Mouse (Mus musculus): Measurements from ENCODE around the gene Thsd7a. TPM values are rescaled to one million over a fixed set of nuclear protein-coding genes. Genes with fewer than 3 reads are reported as not detected.
A peak's percentile ranks its signal among the peaks of the same experiment; 100 is the strongest.

The Thsd7a gene
- polyA plus RNA-seq (2015; fragmentation: Nextera tagmentation; extraction: Ambion mirVana) = 2.0 and 2.4 TPM in 2 replicates

DNA sequence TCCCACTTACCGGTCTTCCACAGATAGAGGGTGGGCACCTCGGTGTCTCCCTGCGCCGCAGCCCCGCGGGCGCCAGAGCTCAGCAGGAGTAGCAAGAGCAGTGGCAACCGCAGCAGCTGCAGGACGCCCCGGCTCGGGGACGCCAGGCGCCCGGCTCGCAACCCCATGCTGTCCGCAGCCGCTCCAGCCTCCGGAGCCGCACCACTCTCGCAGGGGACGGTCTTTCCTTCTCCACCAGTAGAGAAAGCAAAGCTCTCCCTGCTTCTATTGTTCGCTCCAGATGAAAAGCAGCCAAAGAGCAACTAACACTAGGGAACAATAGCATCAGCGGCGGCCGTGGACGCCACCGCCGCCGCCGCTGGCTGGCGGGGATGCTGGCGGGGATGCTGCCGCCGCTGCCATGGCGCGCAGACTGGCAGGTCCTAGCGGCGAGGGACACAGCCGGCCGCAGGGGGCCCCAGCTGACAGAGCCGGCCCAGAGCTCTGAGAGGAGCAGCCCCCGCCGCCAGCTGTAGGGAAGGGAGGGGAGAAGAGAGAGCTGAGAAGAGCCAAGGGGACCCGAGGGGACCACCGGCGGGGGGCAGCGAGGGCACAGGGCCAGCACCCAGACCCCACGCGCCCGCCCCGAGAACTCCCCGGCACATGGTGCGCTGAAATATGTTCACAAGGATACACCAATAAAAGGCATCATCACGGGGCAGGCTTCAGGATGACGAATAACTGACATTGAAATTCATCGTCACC lies at the start of gene Thsd7a:
TSS of gene Thsd7a (minus strand) at position 624 of the 744 bp plus-strand sequence.
- Histone ChIP-seq H3K4me3 (replicated peaks; ENCODE audit: low read length) (peak within 1 kb of the TSS; percentile 69), H3K9me3 (replicated peaks; ENCODE audit: control insufficient read depth, low read length) (no peaks in the 10 kb centered on the region), H3K36me3 (ENCODE audit: control insufficient read depth, insufficient read depth, low read length) (no peaks in the 10 kb centered on the region), H3K27ac (ENCODE audit: low read length) (peak within 1 kb of the TSS; percentile 46), H3K4me1 (ENCODE audit: control insufficient read depth, insufficient read depth, low read length) (peaks cover 6% of the 10 kb centered on the region; the same call in 1 of the 2 replicates), H3K4me2 (ENCODE audit: low read depth, low read length) (peak within 1 kb of the TSS; percentile 81), H3K9ac (ENCODE audit: low read length) (peak within 1 kb of the TSS; percentile 72), H3K27me3 (ENCODE audit: control insufficient read depth, insufficient read depth, low read length) (no peaks in the 10 kb centered on the region)
- ATAC-seq (ENCODE audit: insufficient read depth, low FRiP score) = peak; percentile 79
- WGBS = under 1% methylated on average over 56 of the region's 56 CpGs

DNA sequence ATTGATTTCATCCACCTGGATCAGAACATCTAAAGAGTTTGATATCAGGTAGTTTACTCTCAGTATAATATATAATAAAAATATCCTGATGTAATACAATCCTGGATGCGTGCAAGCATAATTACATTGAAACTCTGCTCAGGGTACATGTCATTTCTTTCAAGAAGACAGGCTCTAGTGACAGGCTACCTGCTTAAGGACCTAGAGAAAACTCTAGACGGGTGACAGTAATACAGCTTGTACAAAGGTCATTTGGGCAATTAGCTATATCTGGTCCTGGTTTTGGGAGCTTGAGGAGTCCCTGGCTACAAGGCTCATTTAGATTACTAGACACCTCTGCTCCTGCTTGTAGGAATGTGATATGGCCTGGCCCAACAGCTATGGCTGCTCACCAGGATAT lies 37.9 kb upstream of the Thsd7a start:
- H3K9me3 ChIP-seq (replicated peaks; ENCODE audit: control insufficient read depth, low read length) = no peaks in the 10 kb centered on the region
- H3K4me2 ChIP-seq (ENCODE audit: low read depth, low read length) = no peak overlapping the region
- no peak overlapping the region for H3K4me3 ChIP-seq (replicated peaks; ENCODE audit: low read length)
- ATAC-seq (ENCODE audit: insufficient read depth, low FRiP score) = no peak
- no peaks in the 10 kb centered on the region for H3K27me3 ChIP-seq (ENCODE audit: control insufficient read depth, insufficient read depth, low read length)
- H3K4me1 ChIP-seq (ENCODE audit: control insufficient read depth, insufficient read depth, low read length) = no peaks in the 10 kb centered on the region
- 69% methylated on average over 2 of the region's 2 CpGs for WGBS
- H3K27ac ChIP-seq (ENCODE audit: low read length) = no peak overlapping the region
- no peaks in the 10 kb centered on the region for H3K36me3 ChIP-seq (ENCODE audit: control insufficient read depth, insufficient read depth, low read length)
- no peak overlapping the region for H3K9ac ChIP-seq (ENCODE audit: low read length)

DNA sequence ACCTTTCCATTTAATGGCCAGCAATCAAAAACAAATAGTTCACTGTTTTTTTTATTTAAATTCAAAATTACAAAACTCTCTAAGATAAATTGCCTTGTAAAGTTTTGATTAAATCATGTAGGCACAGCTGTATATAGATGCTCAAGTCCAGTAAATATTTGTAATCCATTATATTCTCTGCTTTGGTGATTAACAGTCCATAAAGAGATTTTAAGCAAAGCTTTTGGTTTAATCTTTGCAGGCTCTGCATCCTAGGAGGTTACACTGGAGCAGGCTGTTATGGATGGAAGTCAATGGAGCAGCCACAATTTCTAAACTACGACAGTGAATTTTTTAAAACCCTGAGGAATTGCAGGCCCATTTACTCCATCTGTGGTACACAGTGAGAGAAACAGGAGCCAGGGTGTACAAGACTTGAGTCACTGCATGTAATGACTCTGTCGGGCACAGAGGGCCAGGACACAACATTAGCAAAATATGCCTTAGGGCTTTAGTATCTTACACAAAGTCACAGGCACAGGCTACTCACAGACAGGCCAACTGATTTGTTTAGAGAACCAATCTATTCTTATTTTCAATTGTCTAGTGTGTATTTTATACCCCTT lies 37.3 kb upstream of the Thsd7a start:
- Histone ChIP-seq H3K4me3 (replicated peaks; ENCODE audit: low read length) (no peak overlapping the region), H3K9me3 (replicated peaks; ENCODE audit: control insufficient read depth, low read length) (no peaks in the 10 kb centered on the region), H3K27ac (ENCODE audit: low read length) (no peak overlapping the region), H3K4me2 (ENCODE audit: low read depth, low read length) (no peak overlapping the region), H3K36me3 (ENCODE audit: control insufficient read depth, insufficient read depth, low read length) (no peaks in the 10 kb centered on the region), H3K9ac (ENCODE audit: low read length) (no peak overlapping the region), H3K4me1 (ENCODE audit: control insufficient read depth, insufficient read depth, low read length) (no peaks in the 10 kb centered on the region), H3K27me3 (ENCODE audit: control insufficient read depth, insufficient read depth, low read length) (no peaks in the 10 kb centered on the region)
- ATAC-seq (ENCODE audit: insufficient read depth, low FRiP score) = no peak
- 52% methylated on average over 2 of the region's 2 CpGs for WGBS

DNA sequence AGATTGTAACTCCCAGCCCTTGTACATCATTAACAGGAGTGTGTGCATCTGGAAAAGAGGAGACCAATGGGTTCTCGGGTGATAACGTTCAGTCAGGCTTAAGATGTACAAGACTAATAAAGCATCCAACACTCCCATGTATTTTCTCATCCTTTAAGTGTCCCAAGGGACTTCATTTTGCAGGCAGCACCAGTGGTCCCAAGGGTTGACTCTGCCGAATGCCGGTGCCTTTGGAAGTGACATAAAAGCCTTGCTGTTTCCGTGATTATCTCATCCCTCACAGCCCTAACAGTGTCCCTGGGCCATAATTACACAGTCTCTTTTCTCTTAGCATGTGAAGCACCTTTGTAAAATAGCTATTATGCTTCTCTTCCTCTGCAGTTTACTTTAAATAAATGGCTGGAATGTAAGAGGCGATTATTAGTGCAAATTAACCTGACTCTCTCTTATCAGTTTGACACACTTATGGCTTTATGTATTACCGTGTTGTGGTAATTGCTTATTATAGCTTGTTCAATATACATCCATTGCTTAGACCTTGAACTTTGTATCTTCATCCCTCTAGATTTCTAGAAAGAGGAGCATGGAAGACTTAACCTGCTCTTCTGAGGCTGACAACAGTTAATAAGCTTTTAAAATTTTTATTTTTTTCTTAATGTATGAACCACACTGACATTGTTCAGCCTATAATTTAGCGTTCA lies 35.9 kb upstream of the Thsd7a start:
- H3K4me1 ChIP-seq (ENCODE audit: control insufficient read depth, insufficient read depth, low read length) = no peaks in the 10 kb centered on the region
- 82% methylated on average over 8 of the region's 8 CpGs for WGBS
- no peak overlapping the region for H3K4me2 ChIP-seq (ENCODE audit: low read depth, low read length)
- no peak for ATAC-seq (ENCODE audit: insufficient read depth, low FRiP score)
- no peak overlapping the region for H3K27ac ChIP-seq (ENCODE audit: low read length)
- H3K4me3 ChIP-seq (replicated peaks; ENCODE audit: low read length) = no peak overlapping the region
- no peaks in the 10 kb centered on the region for H3K9me3 ChIP-seq (replicated peaks; ENCODE audit: control insufficient read depth, low read length)
- H3K36me3 ChIP-seq (ENCODE audit: control insufficient read depth, insufficient read depth, low read length) = no peaks in the 10 kb centered on the region
- no peak overlapping the region for H3K9ac ChIP-seq (ENCODE audit: low read length)
- no peaks in the 10 kb centered on the region for H3K27me3 ChIP-seq (ENCODE audit: control insufficient read depth, insufficient read depth, low read length)

DNA sequence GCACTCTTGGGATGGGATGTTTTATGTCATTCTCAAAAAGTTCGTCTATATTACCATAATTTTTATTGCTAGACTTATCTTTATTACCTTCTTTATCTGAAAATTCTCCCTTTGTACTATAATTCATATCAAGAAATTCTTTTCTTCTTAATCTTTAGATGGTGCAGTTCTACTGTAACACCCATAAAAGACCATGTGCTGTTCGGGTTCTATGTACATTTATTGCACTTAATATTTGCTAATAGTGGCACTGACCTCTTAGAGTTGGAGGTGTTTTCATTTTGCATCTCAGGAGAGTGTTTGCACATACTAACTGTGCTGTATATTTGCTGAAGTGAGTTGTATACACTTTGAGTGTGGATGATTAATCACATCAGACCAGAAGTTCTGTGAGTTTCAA lies 23.6 kb upstream of the Thsd7a start:
- ATAC-seq (ENCODE audit: insufficient read depth, low FRiP score) = no peak
- H3K4me2 ChIP-seq (ENCODE audit: low read depth, low read length) = no peak overlapping the region
- H3K36me3 ChIP-seq (ENCODE audit: control insufficient read depth, insufficient read depth, low read length) = no peaks in the 10 kb centered on the region
- H3K4me3 ChIP-seq (replicated peaks; ENCODE audit: low read length) = no peak overlapping the region
- no peaks in the 10 kb centered on the region for H3K4me1 ChIP-seq (ENCODE audit: control insufficient read depth, insufficient read depth, low read length)
- no peak overlapping the region for H3K27ac ChIP-seq (ENCODE audit: low read length)
- H3K9me3 ChIP-seq (replicated peaks; ENCODE audit: control insufficient read depth, low read length) = no peaks in the 10 kb centered on the region
- WGBS = 65% methylated on average over 2 of the region's 2 CpGs
- no peaks in the 10 kb centered on the region for H3K27me3 ChIP-seq (ENCODE audit: control insufficient read depth, insufficient read depth, low read length)
- H3K9ac ChIP-seq (ENCODE audit: low read length) = no peak overlapping the region

DNA sequence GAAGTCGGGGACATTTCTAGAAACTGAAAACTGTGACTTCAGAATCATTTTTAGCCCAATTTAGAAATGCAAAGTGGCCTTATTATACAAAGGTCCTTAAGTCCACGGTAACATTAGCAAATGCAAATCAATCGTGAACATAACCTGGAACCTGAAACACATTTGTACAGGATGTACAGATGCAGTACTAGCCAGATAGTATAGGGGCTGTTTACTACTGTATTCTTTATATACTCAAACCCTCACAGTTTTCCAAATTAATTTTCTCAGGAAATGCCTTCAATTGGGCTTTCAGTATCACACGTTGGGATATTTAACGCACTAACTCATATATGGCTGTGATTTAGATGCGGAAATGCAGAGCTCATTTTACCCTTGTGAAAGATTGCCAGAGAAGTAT lies 16.0 kb upstream of the Thsd7a start:
- no peak overlapping the region for H3K27ac ChIP-seq (ENCODE audit: low read length)
- 79% methylated on average over 6 of the region's 6 CpGs for WGBS
- no peak for ATAC-seq (ENCODE audit: insufficient read depth, low FRiP score)

DNA sequence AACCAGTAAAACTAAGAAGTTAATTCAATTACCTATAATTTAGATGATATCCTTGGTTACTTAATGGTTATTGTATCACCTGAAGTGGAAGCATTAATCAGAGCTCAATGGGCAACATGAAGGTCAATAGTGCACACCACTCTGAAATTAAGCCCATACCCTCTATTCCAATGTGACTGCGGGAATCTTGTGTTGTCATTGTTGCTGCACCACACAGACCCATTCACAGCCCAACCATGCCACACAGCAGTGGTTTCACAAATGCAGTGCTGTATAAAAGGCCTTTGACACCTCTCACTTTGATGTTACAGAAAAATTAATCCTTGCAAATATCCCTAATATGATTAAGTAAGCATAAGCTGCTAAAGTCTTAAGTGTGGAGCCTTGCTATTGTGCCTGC lies 15.4 kb upstream of the Thsd7a start:
- WGBS = 73% methylated on average over 1 of the region's 1 CpGs
- Histone ChIP-seq H3K9ac (ENCODE audit: low read length) (no peak overlapping the region), H3K27me3 (ENCODE audit: control insufficient read depth, insufficient read depth, low read length) (no peaks in the 10 kb centered on the region), H3K36me3 (ENCODE audit: control insufficient read depth, insufficient read depth, low read length) (no peaks in the 10 kb centered on the region), H3K4me1 (ENCODE audit: control insufficient read depth, insufficient read depth, low read length) (no peaks in the 10 kb centered on the region), H3K27ac (ENCODE audit: low read length) (no peak overlapping the region), H3K4me3 (replicated peaks; ENCODE audit: low read length) (no peak overlapping the region), H3K4me2 (ENCODE audit: low read depth, low read length) (no peak overlapping the region), H3K9me3 (replicated peaks; ENCODE audit: control insufficient read depth, low read length) (no peaks in the 10 kb centered on the region; the same call in 1 of the 2 replicates)
- ATAC-seq (ENCODE audit: insufficient read depth, low FRiP score) = no peak

More for the DNA sequence above, 16.0 kb upstream of the Thsd7a start:
- no peaks in the 10 kb centered on the region for H3K27me3 ChIP-seq (ENCODE audit: control insufficient read depth, insufficient read depth, low read length)
- no peaks in the 10 kb centered on the region for H3K36me3 ChIP-seq (ENCODE audit: control insufficient read depth, insufficient read depth, low read length)
- no peaks in the 10 kb centered on the region for H3K4me1 ChIP-seq (ENCODE audit: control insufficient read depth, insufficient read depth, low read length)
- no peak overlapping the region for H3K4me2 ChIP-seq (ENCODE audit: low read depth, low read length)
- no peak overlapping the region for H3K9ac ChIP-seq (ENCODE audit: low read length)
- no peaks in the 10 kb centered on the region; the same call in 1 of the 2 replicates for H3K9me3 ChIP-seq (replicated peaks; ENCODE audit: control insufficient read depth, low read length)
- H3K4me3 ChIP-seq (replicated peaks; ENCODE audit: low read length) = no peak overlapping the region

DNA sequence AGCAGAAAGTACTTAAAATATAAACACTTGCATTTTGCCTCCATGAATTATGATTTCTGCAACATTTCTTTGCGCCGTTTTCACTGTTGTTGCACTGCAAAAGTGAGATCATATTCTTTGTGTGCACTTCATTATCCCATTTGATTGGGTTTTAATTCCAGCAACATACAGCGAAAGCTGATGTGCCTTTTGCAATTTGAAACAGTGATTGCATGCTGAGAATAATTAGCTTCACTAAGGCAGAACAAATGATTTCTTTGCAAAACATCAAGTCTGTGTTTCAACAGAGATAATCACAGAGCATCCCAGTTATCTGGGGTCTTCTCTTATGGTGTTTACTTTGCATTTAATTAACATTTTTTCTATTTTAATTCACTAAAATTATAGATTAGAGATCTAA lies 14.6 kb upstream of the Thsd7a start:
- Histone ChIP-seq H3K4me3 (replicated peaks; ENCODE audit: low read length) (no peak overlapping the region), H3K9ac (ENCODE audit: low read length) (no peak overlapping the region), H3K36me3 (ENCODE audit: control insufficient read depth, insufficient read depth, low read length) (no peaks in the 10 kb centered on the region), H3K4me2 (ENCODE audit: low read depth, low read length) (no peak overlapping the region), H3K9me3 (replicated peaks; ENCODE audit: control insufficient read depth, low read length) (no peaks in the 10 kb centered on the region; the same call in 1 of the 2 replicates), H3K4me1 (ENCODE audit: control insufficient read depth, insufficient read depth, low read length) (no peaks in the 10 kb centered on the region), H3K27me3 (ENCODE audit: control insufficient read depth, insufficient read depth, low read length) (no peaks in the 10 kb centered on the region), H3K27ac (ENCODE audit: low read length) (no peak overlapping the region)
- 86% methylated on average over 3 of the region's 3 CpGs for WGBS
- no peak for ATAC-seq (ENCODE audit: insufficient read depth, low FRiP score)

Data from stomach, embryonic 16.5 days (tissue).